Mouse (Mus musculus): Measurements from ENCODE around the gene Atp2b4.
A peak's percentile ranks its signal among the peaks of the same experiment; 100 is the strongest.

Atp2b4 gene

GRCm38 (mm10) chr1:133800948-133801393 lies at the start of gene Atp2b4:
Gene Atp2b4, minus strand, starts transcription at chr1:133801041.
- DNase-seq, result peak; percentile 92

DNA sequence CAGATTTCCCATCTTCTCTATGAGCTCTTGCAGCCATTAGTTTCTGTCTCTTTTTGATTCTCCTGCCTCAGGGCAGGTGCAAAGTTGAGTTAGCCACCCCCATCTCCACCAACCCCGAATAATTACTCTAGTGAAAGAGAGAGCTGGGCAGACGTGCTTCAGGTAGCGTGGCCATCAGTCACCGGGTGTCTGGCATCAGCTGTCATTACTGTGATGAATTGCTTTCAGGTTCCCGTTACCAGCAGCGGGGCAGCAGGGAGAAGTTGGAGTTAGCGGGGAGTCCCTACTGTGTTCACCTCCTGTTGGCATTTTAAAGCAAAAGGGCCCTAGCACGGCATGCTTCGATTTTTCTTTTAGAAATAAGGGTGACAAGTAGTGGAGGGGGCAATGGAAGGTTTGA lies 43.9 kb upstream of the Atp2b4 start:
- no peak for DNase-seq

GRCm38 (mm10) chr1:133843900-133844299 lies 43.1 kb upstream of the Atp2b4 start:
- DNase-seq, result no peak

DNA sequence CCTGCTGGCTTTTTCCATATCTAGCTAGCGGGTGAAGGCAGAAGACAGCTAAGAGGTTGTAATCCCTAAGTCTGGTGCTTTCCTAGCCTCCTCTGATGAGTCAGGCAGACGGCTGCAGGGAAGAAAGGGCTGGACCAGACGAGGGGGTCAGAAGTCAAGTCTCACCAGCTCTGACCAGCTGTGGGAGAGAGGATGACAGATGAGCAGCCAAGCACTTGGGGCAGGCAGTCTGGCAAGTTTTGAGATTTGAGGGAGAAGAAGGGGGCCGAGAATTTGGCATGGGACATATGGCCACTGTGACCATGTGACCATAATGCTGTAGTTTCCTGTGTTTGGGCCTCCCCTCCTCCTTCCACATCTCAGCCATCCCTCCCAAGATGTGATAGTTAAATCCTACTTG lies 42.5 kb upstream of the Atp2b4 start:
- DNase-seq, result no peak

- no peak for DNase-seq
Measured at GRCm38 (mm10) chr1:133842074-133842725, 41.4 kb upstream of the Atp2b4 start.

DNA sequence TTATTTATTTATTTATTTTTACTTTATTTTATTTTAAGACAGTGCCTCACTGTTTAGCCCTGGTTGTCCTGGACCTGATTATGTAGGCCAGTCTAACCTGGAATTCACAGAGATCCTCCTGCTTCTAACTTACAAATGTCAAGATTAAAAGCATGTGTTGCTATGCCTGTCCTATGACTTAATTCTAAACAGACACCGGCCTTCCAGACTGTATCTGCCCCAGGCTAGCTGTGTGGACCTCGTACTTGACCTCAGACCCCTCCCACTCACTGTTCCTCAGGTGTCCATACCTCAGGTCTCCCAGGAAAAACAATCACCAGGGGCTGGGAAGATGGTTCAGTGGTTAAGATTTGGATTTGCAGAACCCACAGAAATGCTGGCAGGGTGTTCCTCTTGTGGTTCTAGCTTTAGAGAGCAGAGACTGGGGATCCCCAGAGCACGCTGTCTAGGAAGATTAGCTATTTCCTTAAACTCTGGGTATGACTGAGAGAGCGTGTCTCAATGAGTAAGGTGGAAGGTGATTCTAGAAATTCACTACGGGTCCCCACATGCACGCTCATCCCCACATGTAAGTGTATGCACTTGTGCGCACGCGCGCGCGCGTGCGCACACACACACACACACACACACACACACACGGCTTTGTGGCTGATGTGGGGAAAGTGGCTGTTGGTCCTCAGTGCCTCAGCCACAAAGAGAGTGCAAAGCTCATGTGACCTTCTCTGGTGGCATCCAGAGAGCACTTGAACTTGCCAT lies 40.5 kb upstream of the Atp2b4 start:
- DNase-seq, result no peak

- DNase-seq, result no peak
Measured at GRCm38 (mm10) chr1:133840530-133840929, 39.7 kb upstream of the Atp2b4 start.

DNA sequence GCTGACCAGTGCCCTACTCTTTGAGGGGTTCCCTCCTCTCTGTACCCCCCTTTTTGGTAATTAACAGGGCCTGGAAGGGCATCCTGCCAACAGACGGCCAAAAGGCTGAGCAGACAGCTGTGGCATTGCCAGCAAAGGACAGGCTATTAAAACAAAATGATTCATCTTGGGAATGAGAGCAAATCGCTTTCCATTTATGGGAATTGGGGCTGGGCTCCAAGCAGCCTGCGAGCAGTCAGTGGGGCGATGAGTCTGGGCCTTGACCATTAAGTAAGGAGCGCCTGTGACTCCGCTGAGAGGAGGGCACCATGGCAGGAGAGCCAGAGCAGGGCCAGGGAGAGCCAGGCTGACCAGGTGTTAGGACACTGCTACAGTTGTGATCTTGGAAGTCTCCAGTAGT lies 33.5 kb upstream of the Atp2b4 start:
- no peak for DNase-seq

GRCm38 (mm10) chr1:133832781-133833180 lies 31.9 kb upstream of the Atp2b4 start:
- no peak for DNase-seq

GRCm38 (mm10) chr1:133826193-133826592 lies 25.4 kb upstream of the Atp2b4 start:
- DNase-seq, result no peak

DNA sequence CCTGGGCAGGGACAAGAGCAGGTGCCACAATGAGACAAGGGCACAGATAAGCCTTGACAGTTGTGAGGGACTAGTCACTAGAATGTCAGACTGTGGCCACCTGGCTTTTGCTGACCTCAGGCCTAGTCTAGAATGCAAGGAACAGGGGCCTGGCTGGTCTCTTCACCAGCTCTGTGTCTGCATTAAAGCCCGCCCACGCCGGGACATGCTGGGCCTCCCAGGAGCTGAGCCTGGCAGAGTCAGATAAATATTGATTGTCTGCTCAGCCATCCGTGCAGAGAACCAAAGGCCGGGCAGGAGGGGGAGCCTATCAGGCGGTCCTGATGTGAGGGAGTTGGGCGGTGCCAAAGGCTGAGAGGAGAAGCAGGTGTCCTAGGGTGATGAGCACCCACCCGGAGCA lies 24.7 kb upstream of the Atp2b4 start:
- DNase-seq, result no peak

DNA sequence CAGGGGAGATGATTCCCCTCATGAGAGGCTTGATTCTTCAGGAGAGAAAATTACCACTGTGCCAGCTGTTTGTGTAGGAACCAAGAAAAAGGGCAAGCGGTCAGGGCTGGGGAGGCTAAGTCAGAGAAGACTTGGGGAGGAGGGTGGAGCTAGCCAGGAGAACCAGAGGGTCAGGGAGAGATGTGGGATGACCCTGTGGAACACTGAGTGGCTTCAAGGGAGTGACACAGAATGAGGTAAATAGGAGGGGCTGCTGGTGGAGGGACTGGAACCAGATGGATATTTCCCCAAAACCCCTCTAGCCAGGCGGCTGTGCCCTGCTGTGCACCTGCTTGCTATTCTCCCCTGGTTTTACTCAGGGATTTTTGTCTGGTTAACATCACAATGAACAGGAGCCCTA lies 24.3 kb upstream of the Atp2b4 start:
- DNase-seq, result no peak

- peak; percentile 40 for DNase-seq
Measured at GRCm38 (mm10) chr1:133821144-133821543, 20.3 kb upstream of the Atp2b4 start.

DNA sequence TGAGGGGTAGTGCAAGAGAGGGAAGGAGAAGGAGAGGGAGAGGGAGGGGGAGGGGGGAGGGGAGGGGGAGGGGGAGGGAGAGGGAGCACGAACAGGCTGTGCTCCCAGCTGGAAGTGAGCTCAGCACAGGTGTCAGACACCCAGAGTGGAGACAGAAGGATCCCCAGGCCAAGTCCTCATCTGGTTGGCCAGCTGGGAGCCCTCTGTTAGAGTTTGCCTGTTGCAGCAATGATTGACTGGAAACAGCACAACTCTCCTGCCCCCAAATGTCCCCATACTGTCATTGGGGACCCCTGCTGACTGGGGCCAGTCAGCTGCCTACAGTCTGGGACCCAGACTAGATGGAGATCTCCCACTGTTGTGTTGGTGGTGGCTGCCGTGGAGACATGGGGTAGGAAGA lies 19.3 kb upstream of the Atp2b4 start:
- DNase-seq, result no peak

DNA sequence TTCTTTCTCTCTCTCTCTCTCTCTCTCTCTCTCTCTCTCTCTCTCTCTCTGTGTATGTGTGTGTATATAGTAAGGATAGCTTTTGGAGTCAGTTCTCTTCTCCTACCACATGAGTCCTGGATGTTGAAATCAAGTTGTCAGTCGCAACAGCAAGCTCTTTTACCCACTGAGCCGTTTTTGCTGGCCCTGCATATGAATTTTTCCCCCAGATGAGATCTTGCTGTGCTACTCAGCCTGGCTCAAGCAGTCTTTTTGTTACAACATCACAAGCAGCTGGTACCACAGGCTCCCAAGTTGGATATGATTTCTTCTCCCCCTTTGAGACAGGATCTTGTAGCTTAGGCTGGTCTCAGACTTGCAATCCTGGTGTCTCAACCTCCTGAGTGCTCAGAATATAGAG lies 17.7 kb upstream of the Atp2b4 start:
- DNase-seq, result no peak

- peak; percentile 32 for DNase-seq
Measured at GRCm38 (mm10) chr1:133815747-133816491, 15.1 kb upstream of the Atp2b4 start.

DNA sequence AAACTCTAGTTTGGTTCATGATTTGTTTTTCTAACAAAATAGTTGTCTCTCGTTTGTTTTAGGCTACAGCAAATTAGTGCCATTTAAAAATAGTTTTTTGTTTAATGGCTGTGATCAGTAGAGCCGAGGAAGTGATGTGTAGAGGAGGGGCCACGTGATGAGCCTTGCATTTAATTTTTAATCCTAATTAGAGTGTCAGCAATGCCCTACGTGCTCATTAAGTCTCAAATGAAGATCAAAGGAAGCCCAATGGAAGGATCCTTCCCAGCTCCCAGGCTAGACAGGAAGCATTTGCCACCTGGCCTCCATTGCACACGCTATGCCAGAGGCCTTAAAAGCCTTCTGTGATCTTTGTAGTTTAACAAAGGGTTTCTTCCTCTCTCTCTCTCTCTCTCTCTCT lies 8.5 kb upstream of the Atp2b4 start:
- DNase-seq, result no peak

GRCm38 (mm10) chr1:133808020-133808419 lies 7.2 kb upstream of the Atp2b4 start:
- DNase-seq, result no peak

GRCm38 (mm10) chr1:133801743-133802142 lies 902 bp upstream of the Atp2b4 start:
- DNase-seq, result peak; percentile 27

DNA sequence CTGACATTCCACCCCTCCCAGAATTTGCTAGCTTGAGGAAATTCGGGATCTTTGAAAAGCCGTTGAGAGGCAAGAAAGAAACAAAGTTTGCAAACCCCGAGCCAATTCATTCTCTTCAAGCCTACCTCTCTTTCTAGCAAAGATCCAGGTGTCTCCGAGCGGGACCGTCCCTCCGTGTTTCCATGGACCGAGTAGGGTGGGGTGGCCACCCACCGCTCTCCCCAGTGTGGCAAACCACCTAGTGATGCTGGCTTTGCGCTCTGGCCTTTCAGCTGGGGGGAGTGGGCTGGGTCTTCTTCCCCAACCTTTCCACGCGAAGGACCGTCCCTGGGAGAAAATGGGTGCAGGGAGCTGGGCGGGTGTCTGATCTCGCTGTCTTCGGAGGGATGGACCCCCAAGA lies 329 bp downstream of the Atp2b4 start:
- DNase-seq, result peak; percentile 19

DNA sequence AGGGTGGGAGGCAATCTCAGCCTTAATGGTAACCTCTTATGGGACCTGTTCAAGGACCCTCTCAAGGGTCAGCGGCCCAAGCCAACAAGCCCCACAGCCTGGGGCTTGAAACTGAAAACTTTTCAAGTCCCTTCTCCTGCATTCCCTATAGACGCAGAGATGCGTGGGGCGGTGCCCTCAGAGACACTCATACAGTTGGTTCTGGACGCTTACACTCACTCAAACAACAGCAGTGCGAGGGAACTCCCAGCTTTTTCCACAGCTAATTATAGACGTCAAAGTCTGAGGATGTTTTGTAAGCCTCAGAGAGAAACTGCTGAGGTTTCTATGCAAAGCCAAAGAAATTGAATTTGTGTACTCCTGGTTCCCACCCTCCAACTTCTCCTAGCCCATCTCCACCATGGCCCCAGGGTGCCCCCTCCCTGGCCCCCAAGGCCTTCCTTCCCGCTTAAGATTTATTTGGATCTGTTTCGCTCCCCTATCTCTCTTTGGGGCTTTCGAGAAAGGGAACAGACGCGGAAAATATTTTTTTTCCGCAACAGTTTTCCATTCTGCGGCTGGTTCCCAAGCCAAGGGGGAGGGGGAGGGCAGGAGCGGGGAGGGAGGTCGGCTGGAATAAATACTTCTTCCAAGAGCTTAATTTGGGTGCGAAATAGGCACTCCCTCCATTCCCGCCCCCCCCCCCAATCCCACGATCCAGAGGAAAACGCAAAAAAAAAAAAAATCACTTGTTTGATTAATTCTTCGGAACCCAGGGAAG lies 975 bp downstream of the Atp2b4 start:
- DNase-seq, result no peak

GRCm38 (mm10) chr1:133798821-133799415 lies 1.9 kb downstream of the Atp2b4 start:
- no peak for DNase-seq

Data from thymus, postnatal 14 days (tissue).